31 mouse cellular contexts compared by ENCODE assay signal in the genomic region with DNA sequence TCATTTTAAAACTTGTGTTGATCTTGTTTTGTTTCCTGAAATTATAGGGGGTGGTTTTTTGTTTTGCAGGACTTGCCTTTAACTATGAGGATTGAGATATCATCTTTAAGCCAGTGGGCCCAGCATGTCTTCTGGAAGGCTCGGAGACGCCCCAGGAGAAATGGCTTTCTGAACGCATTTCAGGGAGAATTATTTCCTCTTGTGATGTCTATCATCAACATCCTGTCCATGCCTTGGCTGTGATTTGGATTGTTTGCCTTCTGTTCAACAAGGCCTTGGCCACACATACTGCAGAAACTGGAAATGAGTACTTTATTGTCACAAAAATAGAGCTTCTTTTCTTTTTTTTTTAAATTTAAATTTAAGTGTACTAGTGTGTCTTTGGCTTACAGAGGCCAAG.
"Had no signal": no experiment of that assay in that cellular context is flagged by ENCODE, and none has a peak within 500 bp of the region (broad histone marks: within the 10 kb centered on the region; RNA-seq: fewer than 3 reads in every experiment).

No protein-coding gene starts in this region.

- H3K27me3 ChIP-seq: limb, embryonic 12.5 days; limb, embryonic 13.5 days; limb, embryonic 15.5 days; liver, embryonic 12.5 days; liver, embryonic 13.5 days; liver, embryonic 15.5 days; lung, embryonic 15.5 days; megakaryocyte, embryonic 14.5 days; midbrain, embryonic 15.5 days; neural tube, embryonic 12.5 days had no signal

- H3K4me2 ChIP-seq: limb, embryonic 12.5 days; limb, embryonic 13.5 days; limb, embryonic 15.5 days; liver, embryonic 11.5 days; liver, embryonic 12.5 days; liver, embryonic 13.5 days; liver, embryonic 15.5 days; lung, embryonic 15.5 days; midbrain, embryonic 11.5 days; midbrain, embryonic 12.5 days; midbrain, embryonic 13.5 days; midbrain, embryonic 15.5 days; neural tube, embryonic 12.5 days had no signal

- ATAC-seq: liver, embryonic 12.5 days; liver, postnatal 0 days; lung, postnatal 0 days; midbrain, embryonic 13.5 days; midbrain, embryonic 15.5 days; midbrain, embryonic 16.5 days had no signal

- H3K36me3 ChIP-seq: limb, embryonic 10.5 days; limb, embryonic 12.5 days; limb, embryonic 13.5 days; limb, embryonic 15.5 days; liver, embryonic 12.5 days; liver, embryonic 13.5 days; liver, embryonic 15.5 days; lung, embryonic 15.5 days; midbrain, embryonic 10.5 days; midbrain, embryonic 12.5 days; midbrain, embryonic 13.5 days; midbrain, embryonic 15.5 days; neural tube, embryonic 12.5 days had no signal

- H3K27ac ChIP-seq: left cerebral cortex, adult 2 months; limb, embryonic 10.5 days; limb, embryonic 12.5 days; limb, embryonic 13.5 days; limb, embryonic 15.5 days; liver, embryonic 12.5 days; liver, embryonic 13.5 days; liver, embryonic 14.5 days; liver, embryonic 15.5 days; lung, embryonic 15.5 days; macrophage; midbrain, embryonic 10.5 days; midbrain, embryonic 12.5 days; midbrain, embryonic 13.5 days; midbrain, embryonic 15.5 days; neural tube, embryonic 12.5 days had no signal

- DNase-seq: left cerebral cortex, postnatal 4 days; liver; liver, embryonic 13.5 days; liver, postnatal 0 days; lung, adult 18-20 months; lung, adult 2 months; lung, postnatal 10 days; lung, postnatal 14 days; lung, postnatal 4 days; midbrain, embryonic 14.5 days had no signal

- H3K9me3 ChIP-seq: limb, embryonic 10.5 days; limb, embryonic 12.5 days; limb, embryonic 15.5 days; liver, embryonic 12.5 days; liver, embryonic 13.5 days; liver, embryonic 15.5 days; lung, embryonic 15.5 days; megakaryocyte, embryonic 14.5 days; midbrain, embryonic 10.5 days; midbrain, embryonic 12.5 days; midbrain, embryonic 13.5 days; midbrain, embryonic 15.5 days had no signal

- H3K4me3 ChIP-seq: left cerebral cortex, adult 2 months; limb, embryonic 10.5 days; limb, embryonic 12.5 days; limb, embryonic 13.5 days; limb, embryonic 15.5 days; liver, embryonic 12.5 days; liver, embryonic 13.5 days; liver, embryonic 15.5 days; lung, embryonic 15.5 days; megakaryocyte, embryonic 14.5 days; midbrain, embryonic 10.5 days; midbrain, embryonic 12.5 days; midbrain, embryonic 13.5 days; midbrain, embryonic 15.5 days; myocyte; neural tube, embryonic 12.5 days had no signal

- H3K4me1 ChIP-seq: limb, embryonic 10.5 days; liver, embryonic 12.5 days; liver, embryonic 13.5 days; liver, embryonic 15.5 days; megakaryocyte, embryonic 14.5 days; midbrain, embryonic 10.5 days; midbrain, embryonic 13.5 days; midbrain, embryonic 15.5 days; neural tube, embryonic 12.5 days had no signal

- H3K9ac ChIP-seq: limb, embryonic 12.5 days; limb, embryonic 13.5 days; limb, embryonic 15.5 days; liver, embryonic 12.5 days; liver, embryonic 13.5 days; liver, embryonic 14.5 days; liver, embryonic 15.5 days; liver, postnatal 0 days; lung, embryonic 15.5 days; midbrain, embryonic 12.5 days; midbrain, embryonic 13.5 days; midbrain, embryonic 15.5 days; neural tube, embryonic 12.5 days had no signal
